Mouse (Mus musculus) adipose tissue, adult 10 weeks (tissue): ENCODE data around the gene Rhot2. TPM values are rescaled to one million over a fixed set of nuclear protein-coding genes. Genes with fewer than 3 reads are reported as not detected.

Experiments
- polyA plus RNA-seq: library from polyadenylated mRNA; stranded (reverse); fragments of 350-450 nt; fragmentation: Illumina TruSeq; extraction: RNeasy Lipid Tissue Mini Kit (QIAGEN cat#74804); gene quantifications from one replicate; pipeline ENCODE4 v1.2.3, GENCODE M21; 2014; ENCODE audit warnings: low read depth, low replicate concordance

Rhot2 gene
- 37.8 TPM for polyA plus RNA-seq

DNA sequence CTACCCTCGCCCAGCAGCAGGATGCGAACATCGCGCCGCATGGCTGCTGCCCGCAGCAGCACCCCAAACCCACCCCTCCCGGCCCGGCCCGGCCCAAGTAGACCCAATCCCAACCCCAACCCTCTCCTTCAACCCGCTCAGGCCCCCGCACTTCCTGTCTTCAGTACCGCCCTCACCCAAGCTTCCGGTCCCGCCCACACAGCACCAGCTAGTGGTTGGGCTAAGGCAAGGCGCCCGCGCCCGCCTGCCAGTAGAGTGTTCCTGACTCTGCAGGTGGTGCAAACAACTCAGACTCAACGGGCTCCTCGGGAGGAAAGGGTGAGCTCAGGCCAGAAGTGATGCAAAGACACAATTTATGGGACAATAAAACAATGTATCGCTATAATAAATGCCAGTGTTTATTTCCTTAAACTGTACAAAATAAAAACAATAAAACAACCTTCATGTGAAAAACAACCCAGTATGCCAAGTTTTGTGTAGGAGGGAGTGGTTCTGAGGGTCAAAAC is at the start of gene Rhot2:
Rhot2 (minus strand) TSS at position 456 of the 506 bp plus-strand sequence.

DNA sequence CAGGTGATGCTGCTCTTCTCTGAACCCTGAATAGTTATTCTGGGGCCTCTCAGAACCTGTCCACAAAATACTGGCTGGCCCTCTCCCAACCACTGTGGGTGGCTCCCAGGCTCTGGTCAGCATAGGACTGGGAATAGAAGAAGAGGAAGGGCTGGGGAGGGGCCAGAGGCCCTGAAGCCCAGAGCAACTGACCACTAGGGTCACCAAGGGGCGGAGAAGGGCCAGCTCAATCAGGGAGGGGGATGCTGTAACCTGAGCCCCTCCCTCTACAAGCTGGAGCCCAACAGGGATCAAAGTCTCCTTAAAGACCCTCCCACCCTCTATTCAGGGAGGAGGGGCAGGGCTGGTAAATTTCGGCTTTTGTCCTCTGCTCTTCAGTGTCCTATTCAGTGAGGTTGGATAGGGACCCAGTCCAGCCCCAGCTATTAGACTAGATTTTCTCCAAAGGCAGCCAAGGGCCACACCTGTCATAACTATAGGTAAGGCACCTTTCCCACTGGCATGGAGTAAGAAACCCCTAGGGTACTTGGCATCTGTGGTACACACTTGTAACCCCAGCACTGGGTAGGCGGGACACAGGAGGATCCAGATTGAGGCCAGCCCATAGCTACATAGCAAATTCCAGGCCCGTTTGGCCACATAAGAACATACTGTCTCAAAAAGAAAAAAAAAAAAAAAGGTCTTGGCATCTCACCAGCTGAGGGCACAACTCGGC is 35.7 kb upstream of the Rhot2 start, which contains the start of gene Wfikkn1:
Wfikkn1 (minus strand) TSS at position 663 of the 715 bp plus-strand sequence.

DNA sequence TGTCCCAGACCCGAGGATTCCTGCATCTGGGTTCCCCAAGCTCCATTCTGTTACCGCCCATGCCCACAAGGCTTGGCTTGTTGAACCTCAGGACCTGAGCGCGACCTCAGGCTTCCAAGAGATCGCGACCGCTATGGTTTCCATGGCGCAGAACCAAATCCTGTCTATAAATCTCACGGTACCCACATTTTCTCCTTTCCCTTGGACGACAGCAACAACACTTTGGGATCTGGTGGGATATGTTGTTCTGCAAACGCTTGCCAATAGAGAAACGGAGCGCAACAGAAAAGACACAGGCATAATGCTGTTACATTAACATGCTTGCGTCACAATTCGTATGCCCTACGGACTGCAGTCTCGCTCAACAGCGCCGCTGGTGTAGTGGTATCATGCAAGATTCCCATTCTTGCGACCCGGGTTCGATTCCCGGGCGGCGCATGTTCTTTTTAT is 30.1 kb upstream of the Rhot2 start, which contains the start of gene Mettl26:
Mettl26 (plus strand) TSS at position 354 of the 450 bp plus-strand sequence.

DNA sequence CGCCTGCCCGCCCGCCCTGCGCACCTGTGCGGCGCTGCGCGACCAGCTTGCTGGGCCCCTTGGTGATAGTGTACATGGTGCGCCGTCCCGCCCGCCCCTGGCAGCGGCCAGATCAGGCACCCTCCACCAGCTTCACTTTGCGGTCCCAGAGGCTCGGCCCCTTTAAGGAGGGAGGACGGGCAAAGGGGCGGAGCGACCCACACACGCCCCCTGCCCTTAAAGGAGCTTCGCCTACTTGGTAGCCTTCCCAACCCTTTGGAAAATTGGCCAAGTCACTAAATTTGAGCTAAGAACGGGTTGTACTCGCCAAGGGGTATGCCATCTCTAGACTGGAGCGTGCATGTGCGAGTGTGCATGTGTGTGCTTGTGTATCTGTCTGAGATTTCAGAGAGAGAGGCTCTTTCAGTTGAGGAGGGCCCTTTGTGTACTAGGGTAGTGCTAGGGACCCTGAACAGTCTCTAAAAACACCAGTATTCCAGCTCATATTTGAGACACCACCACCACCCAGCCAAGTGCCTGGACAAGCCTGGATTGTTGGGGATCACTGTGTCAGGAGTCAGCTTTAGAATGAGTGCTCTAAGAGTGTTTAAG is 24.0 kb upstream of the Rhot2 start, which contains the start of gene Mcrip2:
Mcrip2 (minus strand) TSS at position 164 of the 591 bp plus-strand sequence.

DNA sequence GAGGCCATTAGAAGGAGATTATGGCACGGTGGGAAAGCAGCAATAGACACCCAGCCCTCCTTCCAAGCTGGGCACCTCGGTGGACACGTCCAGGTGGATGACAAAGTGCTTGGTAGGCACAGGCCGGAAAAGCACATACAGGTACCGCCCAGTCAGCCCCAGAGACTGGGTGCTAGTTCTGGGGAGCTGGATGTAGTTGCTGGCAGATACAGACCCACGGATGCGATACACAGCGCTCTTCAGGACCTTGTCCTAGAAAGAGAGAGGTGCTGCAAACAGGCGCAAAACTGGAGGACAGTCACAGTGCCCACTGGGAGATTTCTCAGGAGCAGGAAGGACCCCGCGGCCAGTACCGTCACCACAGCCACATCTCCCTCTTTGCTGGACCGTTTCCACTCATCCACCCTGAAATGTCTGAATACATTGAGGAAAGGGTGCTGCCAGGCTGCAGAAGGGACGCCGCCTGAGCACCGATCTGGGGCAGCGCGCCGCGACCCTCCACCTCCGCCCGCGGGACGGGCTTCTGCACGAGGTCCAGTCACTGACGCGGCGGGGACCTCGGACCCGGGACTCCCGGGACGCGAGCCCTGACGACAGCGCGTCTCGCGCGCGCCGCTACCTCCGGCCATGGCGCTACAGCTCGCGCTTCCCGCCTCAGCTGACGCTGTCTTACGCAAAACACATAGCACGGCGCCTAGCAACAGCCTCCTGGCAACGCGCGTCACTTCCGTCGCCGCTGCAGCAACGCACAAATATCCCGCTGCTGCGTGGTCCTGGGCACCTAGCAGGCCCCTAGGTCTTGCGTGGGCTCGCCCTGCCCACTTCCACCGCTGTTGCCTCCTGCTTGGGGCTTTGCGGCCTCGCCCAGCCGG is 16.4 kb upstream of the Rhot2 start, which contains the start of gene Wdr90:
Wdr90 (minus strand) TSS at position 670 of the 872 bp plus-strand sequence.

DNA sequence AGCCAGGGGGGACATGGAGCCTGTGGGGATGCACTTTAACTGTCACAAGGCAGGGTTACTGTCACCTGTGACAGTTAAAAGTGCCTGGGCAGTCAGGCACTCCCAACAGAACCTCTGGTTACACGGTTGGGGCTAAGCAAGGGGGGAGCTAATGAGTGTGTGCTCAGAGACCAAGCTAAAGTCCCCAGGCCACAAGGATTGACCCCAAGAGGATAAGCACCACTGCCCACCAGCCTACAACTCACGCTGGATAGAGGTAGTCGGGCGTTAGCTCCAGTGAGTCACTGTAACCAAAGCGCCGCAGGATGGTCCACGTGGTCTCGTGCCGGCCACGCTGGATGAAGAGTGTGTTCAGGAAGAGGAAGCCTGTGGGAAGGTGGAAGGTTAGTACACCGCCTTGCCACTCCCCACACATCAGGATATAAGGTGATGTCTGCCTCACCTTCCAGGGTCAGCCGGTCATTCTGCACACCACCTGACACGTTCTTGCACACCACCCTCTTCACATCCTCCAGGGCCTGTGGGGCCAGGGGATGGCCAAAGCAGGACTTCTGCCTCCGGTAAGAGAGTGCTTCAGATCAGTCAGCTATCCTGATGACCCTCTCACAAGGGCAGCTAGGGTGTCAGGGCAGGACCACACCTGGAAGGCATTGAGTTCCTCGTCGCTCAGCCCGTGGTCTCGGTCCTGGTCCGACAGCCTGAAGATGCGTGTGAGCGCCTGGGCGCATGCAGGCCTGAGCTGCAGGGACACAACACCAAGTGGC is 3.4 kb downstream of the Rhot2 start, which contains the start of gene Gm20683:
Gm20683 (minus strand) TSS at position 647 of the 764 bp plus-strand sequence.

DNA sequence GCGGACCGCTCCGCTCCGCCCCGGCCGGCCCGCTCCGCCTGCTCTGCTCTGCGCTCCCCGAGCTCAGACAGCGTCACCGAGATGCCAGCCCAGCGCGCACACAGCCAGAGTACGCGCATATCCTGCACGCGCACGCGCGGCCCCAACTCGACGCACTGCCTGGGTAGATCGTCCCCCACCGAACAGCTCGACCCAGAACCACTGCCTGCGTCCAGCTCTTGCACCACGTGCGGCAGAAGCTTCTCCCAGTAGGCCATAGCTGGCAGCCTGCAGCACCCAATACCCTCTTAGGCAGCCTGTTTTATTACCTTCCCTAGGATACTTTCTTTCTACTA is 7.6 kb downstream of the Rhot2 start, which contains the start of gene Rhbdl1:
Rhbdl1 (minus strand) TSS at position 220 of the 335 bp plus-strand sequence.

DNA sequence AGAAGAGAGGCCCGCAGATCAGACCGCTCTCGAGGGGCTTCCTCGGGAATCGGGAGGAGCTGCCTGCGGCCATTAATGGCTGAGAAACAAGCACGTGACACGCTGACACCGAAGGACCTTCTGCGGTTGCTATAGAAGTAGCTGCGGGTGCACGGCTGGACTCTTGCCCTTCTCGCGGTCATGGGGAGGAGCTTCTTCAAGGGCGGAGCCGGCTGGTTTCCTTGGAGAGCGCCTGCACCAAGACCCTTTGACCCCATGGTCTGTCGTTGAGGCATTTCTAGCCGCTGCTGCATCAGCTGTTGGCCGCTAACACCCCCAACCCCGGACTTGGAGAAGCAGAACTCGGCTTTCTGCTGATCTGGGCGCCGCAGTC is 11.4 kb downstream of the Rhot2 start, which contains the start of gene Stub1:
Stub1 (minus strand) TSS at position 114 of the 373 bp plus-strand sequence.

DNA sequence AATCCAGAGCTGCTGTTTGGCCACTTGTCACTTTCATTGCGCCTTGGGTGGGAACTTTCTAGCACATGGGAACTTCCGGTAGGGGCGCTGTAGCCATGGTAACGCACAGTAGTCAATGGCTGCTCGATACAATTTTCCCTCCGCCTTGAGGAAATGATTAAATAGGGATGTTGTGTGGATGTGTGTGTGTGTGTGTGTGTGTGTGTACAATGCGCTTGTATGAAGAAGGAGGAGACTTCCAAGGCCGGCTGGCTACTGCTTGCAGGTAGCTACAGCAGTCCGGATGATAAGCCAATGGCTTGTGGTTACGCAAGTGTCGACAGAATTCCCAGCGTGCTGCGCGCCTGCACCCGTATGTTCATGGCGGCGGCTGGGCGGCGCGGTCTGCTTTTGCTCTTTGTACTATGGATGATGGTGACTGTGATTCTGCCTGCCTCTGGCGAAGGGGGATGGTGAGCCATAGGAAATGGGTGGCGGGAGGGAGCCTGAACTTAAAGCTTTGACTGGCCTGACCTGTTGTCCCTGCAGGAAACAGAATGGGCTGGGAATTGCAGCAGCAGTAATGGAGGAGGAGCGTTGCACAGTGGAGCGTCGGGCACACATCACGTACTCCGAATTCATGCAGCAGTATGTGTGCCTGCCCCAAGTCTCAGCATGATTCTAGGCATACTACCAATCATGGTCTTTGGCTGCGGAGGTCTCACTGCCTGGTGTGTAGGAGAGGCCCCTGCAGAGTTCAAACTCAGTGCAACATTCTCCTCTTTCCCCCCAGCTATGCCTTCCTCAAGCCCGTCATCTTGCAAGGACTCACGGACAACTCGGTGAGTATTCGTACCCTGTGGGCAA is 15.7 kb downstream of the Rhot2 start, which contains the start of gene Jmjd8:
Jmjd8 (plus strand) TSS at position 156 of the 846 bp plus-strand sequence.

DNA sequence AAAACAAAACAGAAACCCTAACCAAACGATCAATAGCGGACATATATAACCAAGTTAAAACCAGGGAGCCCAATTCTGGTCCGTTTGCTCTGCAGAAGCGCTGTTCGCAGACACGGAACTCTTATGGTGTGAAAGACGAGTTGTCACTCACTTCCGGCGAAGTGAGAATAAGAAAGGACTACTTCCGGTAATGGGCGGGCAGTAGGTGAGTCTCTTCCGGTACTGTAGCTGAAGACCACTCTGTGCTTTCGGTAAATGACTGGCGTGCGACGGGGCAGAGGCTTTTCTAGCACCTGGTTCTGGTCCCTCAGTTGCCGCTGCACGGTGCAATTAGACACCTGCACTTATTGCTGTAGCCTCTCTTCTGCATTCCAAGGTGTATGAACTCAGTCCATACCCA is 21.2 kb downstream of the Rhot2 start, which contains the start of gene Wdr24:
Wdr24 (plus strand) TSS at position 176 of the 400 bp plus-strand sequence.

DNA sequence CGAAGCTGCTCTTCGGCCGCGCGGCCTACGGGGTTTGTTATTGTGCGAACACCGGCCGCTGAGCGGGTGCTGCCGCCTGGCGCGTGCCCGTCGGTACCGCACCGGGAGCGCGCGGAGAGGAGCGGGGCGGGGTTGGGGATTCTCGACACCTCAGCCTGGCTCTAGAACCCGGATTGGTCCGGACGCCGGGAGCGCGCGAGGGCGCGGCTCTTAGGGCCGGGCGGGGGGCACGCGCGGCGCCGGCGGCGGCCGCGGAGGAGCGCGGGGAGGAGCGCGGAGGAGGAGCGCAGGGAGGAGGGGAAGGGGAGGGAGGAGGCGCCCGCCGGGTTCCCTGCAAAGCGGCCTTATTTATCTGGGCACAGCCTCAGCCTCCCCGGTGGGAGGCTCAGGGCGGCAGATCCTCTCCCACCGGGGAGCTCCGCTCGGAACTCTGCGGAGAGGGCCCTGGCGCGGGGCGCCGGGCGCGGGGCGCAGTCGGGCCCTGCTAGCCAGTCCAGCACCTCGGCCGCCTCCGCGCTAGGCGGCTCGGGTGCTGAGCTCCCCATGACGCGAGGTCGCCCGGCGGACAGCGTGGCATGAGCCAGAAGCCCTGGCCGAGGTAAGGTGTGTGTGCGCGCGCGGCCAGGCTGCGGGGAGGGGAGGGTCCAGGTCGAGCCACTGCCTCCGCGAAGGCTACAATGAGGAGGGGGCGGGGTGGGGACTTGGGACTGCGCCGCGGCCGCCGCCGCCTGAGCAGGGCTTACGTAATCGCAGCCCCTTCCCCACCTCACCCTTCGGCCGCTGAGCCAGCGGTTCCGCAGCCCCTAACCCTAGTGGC is 35.7 kb downstream of the Rhot2 start, which contains the start of gene Fbxl16:
Fbxl16 (plus strand) TSS at position 297 of the 817 bp plus-strand sequence.

DNA sequence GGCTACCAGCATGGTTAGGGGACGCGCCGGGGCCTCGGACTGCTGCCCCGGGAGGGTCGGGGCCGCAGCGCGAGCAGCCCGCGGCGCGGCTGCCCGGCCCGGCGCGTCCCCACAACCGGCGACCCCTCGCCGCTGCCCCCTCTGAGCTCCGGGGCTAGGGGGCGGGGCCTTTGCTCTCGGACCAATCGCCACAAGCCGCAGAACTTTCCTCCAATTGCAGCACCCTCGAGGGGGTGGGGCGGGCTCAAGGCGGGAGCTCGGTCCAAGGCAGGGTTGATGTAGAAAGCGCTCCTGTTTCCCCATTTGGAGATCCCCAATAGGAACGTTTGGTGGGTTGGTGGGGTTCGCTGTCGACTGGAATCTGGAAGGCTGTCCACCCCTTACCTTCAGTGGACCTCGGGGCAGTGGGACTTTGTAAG is 47.7 kb downstream of the Rhot2 start, which contains the start of gene Metrn:
Metrn (minus strand) TSS at position 186 of the 419 bp plus-strand sequence.

DNA sequence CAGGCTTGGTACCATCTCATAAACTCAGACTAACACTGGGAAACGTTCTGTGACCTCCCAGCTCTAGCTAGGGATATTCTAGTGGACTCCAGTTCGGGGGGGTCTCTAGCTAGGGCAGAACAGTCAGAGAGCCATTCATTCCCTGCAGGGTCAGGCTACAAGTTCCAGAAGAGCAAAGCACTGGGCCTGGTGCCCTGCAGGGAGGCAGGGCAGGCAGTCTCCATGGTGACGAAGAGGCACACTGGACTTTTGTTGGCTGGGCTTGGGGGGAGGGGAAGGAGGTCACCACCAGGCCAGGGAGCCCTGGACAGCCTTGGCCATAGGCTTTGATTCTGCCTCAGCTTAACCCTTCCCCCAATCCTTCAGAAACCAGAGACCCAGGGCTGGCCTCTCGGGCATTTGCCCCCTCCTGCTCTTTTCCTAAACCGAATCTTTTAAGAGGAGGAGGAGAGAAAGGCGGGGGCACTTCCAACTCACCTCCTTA is 49.0 kb downstream of the Rhot2 start, which contains the start of gene AC134908.4:
AC134908.4 (minus strand) TSS at position 51 of the 484 bp plus-strand sequence.

DNA sequence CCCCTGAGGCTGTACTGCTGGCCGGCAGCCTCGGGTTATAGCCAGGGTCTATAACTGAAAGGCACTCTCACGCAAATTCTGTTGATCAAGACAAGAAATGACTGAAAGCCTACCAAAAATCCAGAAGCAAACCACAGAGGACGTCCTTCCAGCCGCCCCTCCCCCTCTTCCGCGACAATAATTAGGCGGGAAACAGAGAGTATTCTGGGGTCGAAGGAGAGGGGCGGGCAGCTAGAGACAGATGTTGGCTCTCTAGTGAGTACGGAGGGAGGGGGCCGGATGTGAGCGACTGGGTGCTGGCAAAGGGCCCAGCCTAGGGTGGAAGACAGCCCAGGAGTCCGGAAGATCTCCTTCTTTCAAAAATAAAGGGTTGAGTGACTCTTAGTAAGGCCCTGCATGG is 52.0 kb downstream of the Rhot2 start, which contains the start of gene Fam173a:
Fam173a (minus strand) TSS at position 287 of the 400 bp plus-strand sequence.

